In genomic region chr4:63545231-63545958, GRCm38 (mm10) we compare ENCODE assay signal across 8 mouse cellular contexts. TPM values are rescaled to one million over a fixed set of nuclear protein-coding genes. Genes with fewer than 3 reads are reported as not detected.
DNase-seq lines count a peak whose midpoint lies in the region; ATAC-seq and TF ChIP-seq lines count a peak whose summit lies in the region.

No protein-coding gene starts in this region.

- H3K27ac ChIP-seq in heart, postnatal 0 days (ENCODE audit: low read depth): peak overlapping the region; percentile 93
- H3K27ac ChIP-seq in bone marrow macrophage, adult 2 months (ENCODE audit: insufficient read depth, low read depth, low read length): peak overlapping the region; percentile 81
- peak overlapping the region; percentile 86; the same call in 1 of the 2 replicates for H3K27ac ChIP-seq in hindbrain, postnatal 0 days
- H3K27ac ChIP-seq in midbrain, embryonic 12.5 days (replicated peaks): peak overlapping the region; percentile 80

- no peak; the same call in 1 of the 2 replicates for ATAC-seq in heart, postnatal 0 days (ENCODE audit: insufficient read depth, low read depth)
- no peak for ATAC-seq in hindbrain, postnatal 0 days
- no peak for ATAC-seq in midbrain, embryonic 12.5 days (ENCODE audit: low FRiP score, low read depth)

- H3K36me3 ChIP-seq in heart, postnatal 0 days (replicated peaks; ENCODE audit: control insufficient read depth, insufficient read depth, low read length): peaks cover 15% of the 10 kb centered on the region
- H3K36me3 ChIP-seq in hindbrain, postnatal 0 days (ENCODE audit: insufficient read depth, low read length): peaks cover 14% of the 10 kb centered on the region
- H3K36me3 ChIP-seq in midbrain, embryonic 12.5 days: peaks cover 20% of the 10 kb centered on the region

- TF ChIP-seq CTCF in heart, postnatal 0 days (IDR thresholded peaks at IDR 0.05; ENCODE audit: low read depth): no peak
- TF ChIP-seq CTCF in bone marrow macrophage, adult 2 months (IDR thresholded peaks at IDR 0.05; ENCODE audit: low read depth, low read length): no peak
- no peak for TF ChIP-seq CTCF in hindbrain, postnatal 0 days (IDR thresholded peaks at IDR 0.05; ENCODE audit: low read depth)

- H3K9me3 ChIP-seq in heart, postnatal 0 days (replicated peaks; ENCODE audit: control insufficient read depth, low read length): no peaks in the 10 kb centered on the region
- H3K9me3 ChIP-seq in hindbrain, postnatal 0 days (ENCODE audit: low read length): no peaks in the 10 kb centered on the region
- no peaks in the 10 kb centered on the region for H3K9me3 ChIP-seq in midbrain, embryonic 12.5 days

- H3K4me3 ChIP-seq in heart, postnatal 0 days (ENCODE audit: low read depth, low read length): peak overlapping the region; percentile 94
- peak overlapping the region; percentile 90 for H3K4me3 ChIP-seq in bone marrow macrophage, adult 2 months (ENCODE audit: insufficient read depth, low read length)
- peak overlapping the region; percentile 82 for H3K4me3 ChIP-seq in hindbrain, postnatal 0 days (ENCODE audit: low read length)
- peak overlapping the region; percentile 88 for H3K4me3 ChIP-seq in midbrain, embryonic 12.5 days

- intact Hi-C loops in heart, postnatal 36 days (cut with DNase I): loop anchor here (1.0 kb wide), 1 partner anchor 12 kb away; no protein-coding TSS in a partner anchor

- H3K27me3 ChIP-seq in heart, postnatal 0 days (ENCODE audit: control insufficient read depth, insufficient read depth, low read length): no peaks in the 10 kb centered on the region
- no peaks in the 10 kb centered on the region for H3K27me3 ChIP-seq in hindbrain, postnatal 0 days (ENCODE audit: insufficient read depth, low read length)
- H3K27me3 ChIP-seq in midbrain, embryonic 12.5 days: no peaks in the 10 kb centered on the region

- peaks cover 40% of the 10 kb centered on the region for H3K4me1 ChIP-seq in heart, postnatal 0 days (ENCODE audit: control insufficient read depth, insufficient read depth)
- H3K4me1 ChIP-seq in bone marrow macrophage, adult 2 months (ENCODE audit: control insufficient read depth, insufficient read depth, low read length): peaks cover 46% of the 10 kb centered on the region
- H3K4me1 ChIP-seq in hindbrain, postnatal 0 days (ENCODE audit: insufficient read depth, low read length): peaks cover 7% of the 10 kb centered on the region
- H3K4me1 ChIP-seq in midbrain, embryonic 12.5 days: peaks cover 26% of the 10 kb centered on the region

- WGBS in heart, postnatal 0 days: 14% methylated on average over 26 of the region's 26 CpGs
- 10% methylated on average over 26 of the region's 26 CpGs for WGBS in hindbrain, postnatal 0 days
- WGBS in midbrain, embryonic 12.5 days: 15% methylated on average over 26 of the region's 26 CpGs

- H3K4me2 ChIP-seq in heart, postnatal 0 days (ENCODE audit: low read depth, low read length): peak overlapping the region; percentile 76
- H3K4me2 ChIP-seq in hindbrain, postnatal 0 days (ENCODE audit: low read depth, low read length): peak overlapping the region; percentile 70
- H3K4me2 ChIP-seq in midbrain, embryonic 12.5 days (replicated peaks): peak overlapping the region; percentile 73

- no peak for TF ChIP-seq EP300 in heart, postnatal 0 days (IDR thresholded peaks at IDR 0.05; ENCODE audit: low read depth)

- no peak for DNase-seq in heart, postnatal 0 days (ENCODE audit: low spot score)
- no peak for DNase-seq in heart, postnatal 36 days
- peak; percentile 20 for DNase-seq in hindbrain, postnatal 0 days (ENCODE audit: low spot score)
- no peak for DNase-seq in urinary bladder, postnatal 10 days (ENCODE audit: low spot score)
- DNase-seq in ovary, postnatal 36 days (ENCODE audit: low spot score): no peak
- DNase-seq in layer of hippocampus, adult 8-10 months (ENCODE audit: low spot score in 2 of 2): no peak

- no peak for TF ChIP-seq POLR2A in bone marrow macrophage, adult 2 months (IDR thresholded peaks at IDR 0.05; ENCODE audit: borderline replicate concordance, low read depth, low read length)

- H3K9ac ChIP-seq in heart, postnatal 0 days (replicated peaks; ENCODE audit: low read depth, low read length): peak overlapping the region; percentile 94
- peak overlapping the region; percentile 82 for H3K9ac ChIP-seq in hindbrain, postnatal 0 days (replicated peaks; ENCODE audit: low read length)
- H3K9ac ChIP-seq in midbrain, embryonic 12.5 days (replicated peaks): peak overlapping the region; percentile 92

RNA-seq across cellular contexts. Expression of gene Atp6v1g1, which starts 0.8 kb away (rescaled TPM):
- 120 and 148 TPM in 2 replicates for total RNA-seq in heart, postnatal 0 days (2014; rRNA removed; ENCODE audit: low replicate concordance)
- 278 and 279 TPM in 2 replicates for polyA plus RNA-seq in heart, postnatal 0 days (2015; fragmentation: Nextera tagmentation; extraction: Ambion mirVana)
- total RNA-seq in heart, postnatal 36 days (2021): 100 to 1,000 TPM; 150 to 161 TPM
- polyA plus RNA-seq in bone marrow macrophage, adult 2 months (2012; ENCODE audit: insufficient read depth, insufficient read length, missing spikeins): 270 and 275 TPM in 2 replicates
- 125 and 136 TPM in 2 replicates for total RNA-seq in hindbrain, postnatal 0 days (2014; rRNA removed)
- polyA plus RNA-seq in hindbrain, postnatal 0 days (2015; fragmentation: Nextera tagmentation; extraction: Ambion mirVana): 357 and 367 TPM in 2 replicates
- 358 and 367 TPM in 2 replicates for polyA plus RNA-seq in midbrain, embryonic 12.5 days (2016; fragmentation: Nextera tagmentation; extraction: Ambion mirVana)
- 100 to 1,000 TPM; 110 to 144 (median 128) TPM for total RNA-seq in layer of hippocampus, adult 8-10 months (2022)

RNA-seq across cellular contexts. Expression of gene Tmem268, which starts 13.2 kb away (rescaled TPM):
- 5.2 and 10.0 TPM in 2 replicates for total RNA-seq in heart, postnatal 0 days (2014; rRNA removed; ENCODE audit: low replicate concordance)
- 4.6 and 4.7 TPM in 2 replicates for polyA plus RNA-seq in heart, postnatal 0 days (2015; fragmentation: Nextera tagmentation; extraction: Ambion mirVana)
- 10 to 100 TPM in 1 of 2 experiments, 1 to 10 TPM in 1; 8.4 to 12.2 TPM for total RNA-seq in heart, postnatal 36 days (2021)
- 5.7 and 6.9 TPM in 2 replicates for polyA plus RNA-seq in bone marrow macrophage, adult 2 months (2012; ENCODE audit: insufficient read depth, insufficient read length, missing spikeins)
- 3.2 and 7.9 TPM in 2 replicates for total RNA-seq in hindbrain, postnatal 0 days (2014; rRNA removed)
- polyA plus RNA-seq in hindbrain, postnatal 0 days (2015; fragmentation: Nextera tagmentation; extraction: Ambion mirVana): 3.9 and 4.1 TPM in 2 replicates
- polyA plus RNA-seq in midbrain, embryonic 12.5 days (2016; fragmentation: Nextera tagmentation; extraction: Ambion mirVana): 4.8 and 5.2 TPM in 2 replicates
- 1 to 10 TPM; 6.5 to 9.6 (median 9.0) TPM for total RNA-seq in layer of hippocampus, adult 8-10 months (2022)

RNA-seq across cellular contexts. Expression of gene Whrn, which starts 49.6 kb away (rescaled TPM):
- total RNA-seq in heart, postnatal 0 days (2014; rRNA removed; ENCODE audit: low replicate concordance): 5.5 and 7.6 TPM in 2 replicates
- polyA plus RNA-seq in heart, postnatal 0 days (2015; fragmentation: Nextera tagmentation; extraction: Ambion mirVana): 1.3 and 1.7 TPM in 2 replicates
- 10 to 100 TPM; 26.3 to 33.2 TPM for total RNA-seq in heart, postnatal 36 days (2021)
- polyA plus RNA-seq in bone marrow macrophage, adult 2 months (2012; ENCODE audit: insufficient read depth, insufficient read length, missing spikeins): 0.29 TPM in 1 of 2 replicates, not detected in the other
- 26.4 and 34.6 TPM in 2 replicates for total RNA-seq in hindbrain, postnatal 0 days (2014; rRNA removed)
- 4.7 TPM in 2 replicates for polyA plus RNA-seq in hindbrain, postnatal 0 days (2015; fragmentation: Nextera tagmentation; extraction: Ambion mirVana)
- 15.4 and 16.9 TPM in 2 replicates for polyA plus RNA-seq in midbrain, embryonic 12.5 days (2016; fragmentation: Nextera tagmentation; extraction: Ambion mirVana)
- total RNA-seq in layer of hippocampus, adult 8-10 months (2022): 10 to 100 TPM; 23.8 to 32.9 (median 28.2) TPM

RNA-seq across cellular contexts. Expression of gene Gm11213, which starts 59.7 kb away (rescaled TPM):
- not detected in 2 replicates for total RNA-seq in heart, postnatal 0 days (2014; rRNA removed; ENCODE audit: low replicate concordance)
- polyA plus RNA-seq in heart, postnatal 0 days (2015; fragmentation: Nextera tagmentation; extraction: Ambion mirVana): not detected in 2 replicates
- total RNA-seq in heart, postnatal 36 days (2021): not detected
- not detected in 2 replicates for polyA plus RNA-seq in bone marrow macrophage, adult 2 months (2012; ENCODE audit: insufficient read depth, insufficient read length, missing spikeins)
- not detected in 2 replicates for total RNA-seq in hindbrain, postnatal 0 days (2014; rRNA removed)
- polyA plus RNA-seq in hindbrain, postnatal 0 days (2015; fragmentation: Nextera tagmentation; extraction: Ambion mirVana): not detected in 2 replicates
- polyA plus RNA-seq in midbrain, embryonic 12.5 days (2016; fragmentation: Nextera tagmentation; extraction: Ambion mirVana): not detected in 2 replicates
- not detected for total RNA-seq in layer of hippocampus, adult 8-10 months (2022)
